Mouse (Mus musculus) gonadal fat pad, adult 2 months (tissue): ENCODE measurements around the gene Fcho1. TPM values are rescaled to one million over a fixed set of nuclear protein-coding genes. Genes with fewer than 3 reads are reported as not detected.
"Not testable (repeated sequence)": the region's sequence is repeated elsewhere in the genome, so short reads cannot be mapped to it uniquely, and the experiment has no call there.

Source experiments
- DNase-seq: peaks from one replicate; pipeline ENCODE4 v3.0.0-alpha.2; 2012; ENCODE audit warnings: low read depth
- polyA plus RNA-seq: library from polyadenylated mRNA; depleted of rRNA; stranded (reverse); fragments of >200 nt; gene quantifications from 2 replicates; pipeline ENCODE4 v1.2.3, GENCODE M21; 2012; rRNA removed

Gene Fcho1
- 6.1 TPM in 2 replicates for polyA plus RNA-seq

- no peak for DNase-seq
These were observed at the start of gene Fcho1 for GRCm38 (mm10) chr8:71725122-71725924. TSS of gene Fcho1 (minus strand) at chr8:71725716.

DNA sequence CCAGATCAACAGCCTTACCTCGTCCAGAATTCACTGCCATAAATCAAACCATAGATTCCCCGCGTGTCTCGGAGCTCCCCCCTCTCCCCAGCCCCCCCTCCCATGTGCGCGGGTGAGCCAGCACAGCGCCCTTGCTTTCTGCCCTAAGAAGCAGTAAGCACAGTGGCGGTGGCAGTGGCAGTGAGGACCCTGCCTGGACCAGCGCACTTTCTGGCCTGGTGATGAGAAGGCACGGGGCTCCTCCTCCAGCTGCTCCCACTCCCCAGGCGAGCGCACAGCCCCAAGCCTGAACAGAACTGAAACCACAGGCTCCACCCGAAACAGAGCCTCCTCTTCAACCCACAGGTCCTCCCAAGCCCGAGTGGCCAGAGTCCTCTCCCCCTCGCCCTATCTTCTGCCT lies 45.8 kb upstream of the Fcho1 start:
- no peak for DNase-seq

DNA sequence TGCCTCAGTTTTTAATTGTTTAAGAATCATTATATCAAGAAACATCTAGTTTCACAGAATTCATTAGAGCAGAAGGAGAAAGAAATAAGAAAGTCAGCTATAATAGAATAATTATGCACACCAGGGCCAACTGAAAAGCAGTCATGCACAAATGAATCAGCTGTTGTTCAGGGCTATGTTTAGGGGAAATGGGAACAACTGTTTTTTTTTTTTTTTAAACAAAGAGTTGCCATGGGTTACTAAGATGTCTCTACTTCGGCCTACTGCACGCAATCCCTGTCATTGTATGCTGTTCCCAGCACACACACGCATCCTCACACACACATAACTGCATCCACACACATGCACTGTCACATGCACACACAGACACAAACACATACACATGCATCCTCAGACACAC lies 33.3 kb upstream of the Fcho1 start:
- no peak for DNase-seq

DNA sequence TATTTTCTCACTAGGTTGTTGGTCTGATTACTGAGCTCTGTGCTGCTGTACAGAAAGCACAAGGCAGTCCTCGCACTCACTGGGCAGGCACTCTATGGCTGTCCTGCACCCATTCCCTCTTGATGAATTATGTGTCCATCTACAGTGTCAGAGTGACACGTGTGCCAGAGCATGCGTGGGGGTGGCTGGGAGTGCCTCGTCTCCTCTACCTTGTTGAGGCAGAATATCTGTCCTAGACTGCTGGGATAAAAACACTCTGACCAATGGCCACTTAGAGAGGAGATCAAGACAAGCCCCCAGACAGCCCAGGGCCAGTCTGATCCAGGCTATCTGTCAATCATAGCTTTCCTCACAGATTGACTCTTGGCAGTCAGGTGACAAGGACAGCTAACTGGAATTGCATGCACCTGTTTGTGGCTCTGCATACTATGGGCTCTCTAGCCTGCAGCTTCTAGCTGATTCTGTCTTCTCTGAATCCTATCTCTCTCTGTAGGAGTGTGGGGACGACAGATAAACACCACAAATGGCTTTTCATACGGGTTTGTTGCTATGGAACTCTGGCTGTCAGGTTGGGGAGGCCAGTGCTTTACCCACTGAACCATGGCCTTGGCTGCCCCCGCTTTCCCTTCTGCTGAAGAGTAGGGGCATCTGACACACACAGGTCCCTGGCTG lies 27.5 kb upstream of the Fcho1 start:
- DNase-seq: not testable (repeated sequence)

DNA sequence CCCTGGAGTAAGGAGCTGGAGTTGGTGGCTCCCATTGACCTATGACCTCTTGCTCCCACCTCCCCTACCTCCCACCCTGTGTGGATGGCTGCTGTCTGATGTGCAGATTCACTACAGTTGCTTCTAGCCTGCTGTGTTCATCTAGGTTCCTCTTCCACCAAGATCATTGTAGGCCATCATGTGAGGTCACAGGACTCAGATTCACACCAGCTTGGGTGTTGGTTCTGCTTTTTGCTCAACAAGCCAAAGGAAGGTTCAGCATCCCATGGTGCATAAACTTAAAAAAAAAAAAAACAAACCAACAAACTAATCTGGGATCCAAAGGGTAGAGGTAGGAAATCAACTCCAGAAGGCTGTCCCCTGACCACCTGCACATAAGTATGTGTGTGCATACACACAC lies 26.7 kb upstream of the Fcho1 start:
- not testable (repeated sequence) for DNase-seq

- DNase-seq: not testable (repeated sequence)
These were observed 25.9 kb upstream of the Fcho1 start for GRCm38 (mm10) chr8:71751337-71751886.

- not testable (repeated sequence) for DNase-seq
These were observed 24.0 kb upstream of the Fcho1 start for GRCm38 (mm10) chr8:71749321-71750075.

DNA sequence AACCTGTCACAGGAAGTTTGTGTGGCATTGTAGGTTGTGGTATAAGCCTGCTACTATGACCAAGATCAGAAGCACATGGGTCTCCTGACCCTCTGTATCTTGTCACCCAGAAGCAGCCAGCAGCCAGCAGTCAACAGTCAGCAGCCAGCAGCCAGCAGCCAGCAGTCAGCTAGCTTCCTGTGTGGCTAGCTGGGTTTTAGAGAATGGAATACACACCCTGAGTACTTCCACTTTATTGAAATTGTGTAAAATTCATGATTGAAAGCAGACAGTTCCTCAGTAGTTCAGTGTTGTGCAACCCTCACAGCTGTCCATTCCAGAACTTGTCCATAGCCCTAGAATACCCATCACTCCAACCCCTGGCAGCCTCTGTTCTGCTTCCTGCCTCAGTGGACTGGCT lies 21.6 kb upstream of the Fcho1 start:
- DNase-seq: not testable (repeated sequence)

- no peak for DNase-seq
These were observed 19.8 kb upstream of the Fcho1 start for GRCm38 (mm10) chr8:71745322-71745721.

DNA sequence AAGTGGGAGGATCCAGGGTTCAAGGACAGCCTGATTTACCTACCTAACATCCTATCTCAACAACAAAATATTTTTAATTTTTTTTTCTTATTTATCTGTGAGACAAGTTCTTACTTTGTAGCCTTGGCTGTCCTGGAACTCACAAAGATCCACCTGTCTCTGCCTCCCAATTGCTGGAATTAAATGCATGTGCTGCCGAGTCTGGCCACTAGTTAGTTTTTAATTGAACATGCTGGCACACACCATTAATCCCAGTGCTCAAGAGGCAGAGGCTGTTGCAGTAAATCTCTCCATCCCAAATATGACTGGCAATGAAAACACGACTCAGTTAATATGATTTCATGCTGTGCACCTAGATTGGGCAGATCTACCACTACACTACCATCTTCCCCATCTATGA lies 17.3 kb upstream of the Fcho1 start:
- DNase-seq: no peak

- DNase-seq: no peak
These were observed 16.2 kb upstream of the Fcho1 start for GRCm38 (mm10) chr8:71741687-71742114.

GRCm38 (mm10) chr8:71741226-71741625 lies 15.7 kb upstream of the Fcho1 start:
- no peak for DNase-seq

GRCm38 (mm10) chr8:71738316-71738715 lies 12.8 kb upstream of the Fcho1 start:
- DNase-seq: not testable (repeated sequence)

- DNase-seq: no peak
These were observed 6.2 kb upstream of the Fcho1 start for GRCm38 (mm10) chr8:71731652-71732230.

- no peak for DNase-seq
These were observed 3.5 kb upstream of the Fcho1 start for GRCm38 (mm10) chr8:71728826-71729620.

DNA sequence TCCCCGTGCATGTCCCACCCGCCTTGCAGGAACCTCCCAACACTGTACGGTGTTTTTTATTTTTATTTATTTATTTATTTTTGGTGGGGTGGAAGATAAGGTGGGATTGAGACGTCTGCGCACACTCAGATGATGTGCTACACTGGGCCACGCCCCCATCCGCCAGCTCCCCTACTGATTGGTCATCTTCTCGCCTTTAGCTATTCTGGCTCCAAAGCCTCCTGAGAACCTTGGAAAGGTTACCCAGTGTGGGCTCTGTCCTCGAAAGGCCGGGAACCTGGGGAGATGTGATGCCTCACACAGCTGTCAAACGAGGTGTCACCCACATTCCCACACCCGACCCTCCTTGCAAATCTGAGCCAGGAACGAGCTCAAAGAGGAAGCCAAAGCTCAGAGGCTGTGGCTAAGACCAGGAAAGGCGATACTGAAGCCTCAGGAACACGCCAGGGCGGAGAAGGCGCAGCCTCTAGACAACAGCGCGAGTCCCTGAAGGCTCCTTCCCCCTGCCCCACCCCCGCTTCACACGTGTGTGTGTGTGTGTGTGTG lies 2.8 kb upstream of the Fcho1 start:
- DNase-seq: no peak

DNA sequence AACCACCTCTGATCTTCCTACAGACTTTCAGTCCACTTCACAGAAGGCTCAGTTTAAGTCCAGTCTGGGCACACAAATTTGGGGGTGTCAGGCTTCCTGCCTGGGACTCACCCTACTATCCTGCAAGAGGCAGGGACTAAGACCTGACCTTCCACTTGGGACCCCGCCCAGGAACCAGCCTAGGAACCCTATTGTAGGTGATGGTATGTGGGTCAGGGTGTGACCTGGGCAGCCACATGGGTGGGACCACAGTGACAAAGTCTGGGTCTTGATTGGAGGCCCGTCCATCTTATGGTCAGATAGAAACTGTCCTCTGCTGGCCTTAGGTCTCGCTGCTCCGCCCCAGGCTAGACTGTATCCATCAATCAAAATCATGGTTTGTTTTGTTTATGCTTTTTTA lies 1.1 kb downstream of the Fcho1 start:
- no peak for DNase-seq

DNA sequence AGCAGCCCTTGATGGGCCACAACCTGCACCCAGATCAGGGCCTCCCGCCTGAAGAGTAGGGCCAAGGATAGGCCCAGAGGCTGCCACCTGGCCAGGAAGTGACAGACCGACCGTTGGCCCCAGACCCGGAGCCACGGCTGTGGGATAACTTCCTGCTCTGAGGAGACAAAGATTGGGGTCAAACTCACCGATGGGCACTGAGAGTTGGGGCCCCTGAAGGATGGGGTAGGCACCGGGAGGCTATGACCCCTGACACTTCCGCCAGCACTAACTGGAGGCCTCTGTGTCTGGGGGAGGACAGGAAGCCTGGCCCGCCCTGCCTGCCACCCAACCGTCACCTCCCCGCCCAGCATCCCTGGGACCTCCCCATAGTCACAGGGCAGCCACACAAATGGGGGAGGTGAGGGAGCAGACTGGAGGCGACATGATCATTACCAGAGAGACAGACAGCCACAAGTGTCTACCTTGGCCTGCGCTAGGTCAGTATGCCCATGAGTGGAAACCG lies 2.4 kb downstream of the Fcho1 start:
- DNase-seq: no peak

DNA sequence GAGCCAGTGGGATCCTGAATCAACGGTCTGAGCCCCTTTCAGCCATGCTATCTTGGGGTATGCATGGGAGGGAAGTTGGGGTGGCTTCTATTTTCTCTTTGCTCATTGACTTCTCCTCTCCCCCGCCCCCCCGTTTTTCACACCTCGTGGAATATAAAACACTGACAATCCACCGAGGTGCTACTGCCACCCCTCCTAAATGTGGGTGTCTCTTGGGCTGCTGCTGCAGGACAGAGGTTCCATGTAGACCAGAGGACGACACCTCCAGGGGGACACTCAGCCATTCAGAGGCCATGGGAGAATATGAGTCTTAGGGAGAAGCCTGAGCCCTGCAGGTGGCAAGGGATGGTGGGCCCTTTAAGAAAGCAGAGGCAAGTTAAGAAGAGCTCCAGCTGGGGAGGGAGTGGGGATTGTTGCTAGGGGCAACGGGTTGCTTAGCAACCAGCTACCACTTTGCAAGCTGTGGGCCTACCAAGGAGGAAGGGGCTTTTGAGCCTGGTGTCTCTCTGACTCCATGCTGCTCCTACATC lies 5.5 kb downstream of the Fcho1 start:
- DNase-seq: no peak

DNA sequence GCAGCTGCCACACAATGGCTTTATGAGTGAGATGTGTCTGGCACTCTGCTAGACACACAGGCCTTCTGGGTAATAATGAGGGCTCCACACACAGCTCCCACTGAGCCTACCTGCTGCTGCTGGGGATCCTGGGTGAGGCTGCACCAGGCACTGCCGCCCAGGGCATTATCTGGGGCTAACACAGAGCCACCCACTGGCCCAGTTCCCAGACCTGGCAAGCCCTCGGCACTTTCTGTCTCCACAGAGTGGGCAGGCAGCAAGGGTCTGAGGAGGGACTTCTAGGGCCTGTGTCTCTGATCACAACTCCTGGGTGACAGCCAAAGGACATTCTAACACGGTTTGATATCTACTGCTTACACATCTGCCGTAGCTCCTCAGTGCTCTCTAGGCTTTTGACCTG lies 6.3 kb downstream of the Fcho1 start:
- DNase-seq: no peak
